Mouse (Mus musculus): ENCODE measurements around the gene Hkdc1. TPM values are rescaled to one million over a fixed set of nuclear protein-coding genes. Genes with fewer than 3 reads are reported as not detected.

Hkdc1 gene
- total RNA-seq, 2 experiments from 2014 or later: 3.0 to 3.8 TPM

Other genes with a start within 250 kb of the Hkdc1 start
- 10 to 100 TPM; 18.3 to 18.5 TPM for gene Tspan15, start 191.2 kb downstream of the Hkdc1 start, total RNA-seq (2021)
- gene Tacr2, start 170.1 kb downstream of the Hkdc1 start, total RNA-seq (2021): not detected
- gene Hk1, start 42.6 kb downstream of the Hkdc1 start, total RNA-seq (2021): 100 to 1,000 TPM; 287 to 297 TPM
- 1 to 10 TPM; 1.2 to 1.3 TPM for gene 4930507D05Rik, start 27.0 kb upstream of the Hkdc1 start, total RNA-seq (2021)
- gene Supv3l1, start 27.2 kb upstream of the Hkdc1 start, total RNA-seq (2021): 10 to 100 TPM; 25.2 to 26.6 TPM
- 10 to 100 TPM; 43.2 to 46.8 TPM for gene Vps26a, start 64.3 kb upstream of the Hkdc1 start, total RNA-seq (2021)
- gene Srgn, start 105.0 kb upstream of the Hkdc1 start, total RNA-seq (2021): 1 to 10 TPM; 8.4 to 8.5 TPM
- gene Kif1bp, start 156.0 kb upstream of the Hkdc1 start, total RNA-seq (2021): 100 to 1,000 TPM; 206 to 214 TPM
- gene Ddx21, start 179.8 kb upstream of the Hkdc1 start, total RNA-seq (2021): 10 to 100 TPM; 21.1 to 22.5 TPM
- gene Ddx50, start 228.7 kb upstream of the Hkdc1 start, total RNA-seq (2021): 100 to 1,000 TPM in 1 of 2 experiments, 10 to 100 TPM in 1; 86.6 to 101 TPM